Mouse (Mus musculus): ENCODE results near the gene Ptprcap.

Ptprcap gene

GRCm38 (mm10) chr19:4194776-4195650, 41.6 kb downstream of the Ptprcap start:
- DNase-seq (ENCODE audit: low read depth, low spot score) = no peak

GRCm38 (mm10) chr19:4196048-4196447, 42.6 kb downstream of the Ptprcap start:
- DNase-seq (ENCODE audit: low read depth, low spot score) = no peak

GRCm38 (mm10) chr19:4196548-4196947, 43.1 kb downstream of the Ptprcap start:
- no peak for DNase-seq (ENCODE audit: low read depth, low spot score)

- DNase-seq (ENCODE audit: low read depth, low spot score) = no peak
Observed at GRCm38 (mm10) chr19:4197180-4197579, 43.8 kb downstream of the Ptprcap start.

- DNase-seq (ENCODE audit: low read depth, low spot score) = peak; percentile 92
Observed at GRCm38 (mm10) chr19:4201291-4201909, 48.0 kb downstream of the Ptprcap start, which contains the start of gene Rad9a. Gene Rad9a (minus strand): TSS chr19:4201662.

GRCm38 (mm10) chr19:4202149-4202548, 48.7 kb downstream of the Ptprcap start:
- DNase-seq (ENCODE audit: low read depth, low spot score) = no peak

GRCm38 (mm10) chr19:4203148-4203547, 49.7 kb downstream of the Ptprcap start:
- DNase-seq (ENCODE audit: low read depth, low spot score) = no peak

- no peak for DNase-seq (ENCODE audit: low read depth, low spot score)
Observed at GRCm38 (mm10) chr19:4203604-4204326, 50.4 kb downstream of the Ptprcap start.

- no peak for DNase-seq (ENCODE audit: low read depth, low spot score)
Observed at GRCm38 (mm10) chr19:4204889-4205288, 51.5 kb downstream of the Ptprcap start.
